Mouse (Mus musculus) ES-E14 (cell line): Measurements from ENCODE around the gene Pdia5.

Experiments used
- HCFC1 ChIP-seq: IDR thresholded peaks from 2 replicates; pipeline ENCODE4 v1.6.1; 2012; ENCODE audit warnings: low read length, inconsistent platforms, borderline replicate concordance; ENCODE audit not compliant: insufficient read depth
- MAFK ChIP-seq: IDR thresholded peaks from 2 replicates; pipeline ENCODE4 v1.6.1; 2014; ENCODE audit warnings: mild to moderate bottlenecking, low read depth, low read length, inconsistent platforms; ENCODE audit not compliant: insufficient read depth
- ZNF384 ChIP-seq: IDR thresholded peaks from 2 replicates; pipeline ENCODE4 v1.6.1; 2012; ENCODE audit warnings: low read depth, low read length, inconsistent platforms

DNA sequence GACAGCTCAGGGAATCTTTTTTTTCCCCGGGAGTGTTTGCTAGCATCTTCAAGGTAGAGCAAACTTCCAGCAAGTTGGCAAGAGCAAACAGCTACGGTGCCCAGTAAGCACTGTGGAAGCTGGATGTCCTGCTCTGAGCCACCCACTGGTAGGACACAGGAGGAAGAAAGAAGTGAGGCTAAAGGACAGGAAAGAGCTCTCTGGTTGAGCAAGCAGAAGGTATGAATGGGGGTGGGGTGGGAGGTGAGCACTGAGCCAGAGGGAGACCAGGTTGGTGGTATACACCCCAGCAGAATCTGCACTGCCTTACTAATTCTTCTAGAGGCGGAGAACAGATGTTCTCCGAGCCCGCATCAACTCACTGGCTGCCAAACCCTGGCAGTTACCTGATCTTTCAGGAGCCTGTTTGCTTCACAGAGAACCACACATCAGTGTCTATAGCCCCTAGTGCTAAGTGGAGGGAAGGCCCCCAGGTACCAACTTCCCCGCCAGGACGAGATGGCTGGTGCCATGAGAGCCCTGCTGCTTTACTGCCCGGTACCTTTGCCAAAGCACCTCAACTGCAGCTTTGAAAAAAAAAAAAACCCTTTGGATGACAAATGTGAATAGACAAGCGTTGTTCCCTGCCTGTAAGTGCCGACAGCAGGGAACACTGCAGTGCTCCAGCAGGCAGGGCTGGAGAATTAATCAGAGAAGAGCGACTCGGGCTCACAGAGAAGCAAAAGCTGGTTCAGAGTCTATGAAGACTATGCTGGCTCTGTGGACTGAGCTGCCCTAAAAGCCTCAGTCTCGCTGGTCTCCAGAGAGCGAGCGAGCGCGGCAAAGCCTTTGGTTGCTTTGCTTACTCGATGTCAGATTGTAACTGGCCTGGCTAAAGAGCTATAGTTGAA, 67.2 kb downstream of the Pdia5 start:
- TF ChIP-seq ZNF384 (no peak), MAFK (no peak), HCFC1 (no peak)
